Comparison of ENCODE assay signal across 31 mouse cellular contexts in genomic region chr1:184530606-184531320, GRCm38 (mm10).
DNase-seq lines count a peak whose midpoint lies in the region; ATAC-seq and TF ChIP-seq lines count a peak whose summit lies in the region.
"Had no signal": no experiment of that assay in that cellular context is flagged by ENCODE, and none has a peak within 500 bp of the region (broad histone marks: within the 10 kb centered on the region; RNA-seq: fewer than 3 reads in every experiment).

No protein-coding gene starts in this region.

- no peak overlapping the region for H3K9ac ChIP-seq in hindbrain, embryonic 12.5 days
- H3K9ac ChIP-seq: embryonic facial prominence, embryonic 15.5 days; hindbrain, embryonic 13.5 days; limb, embryonic 15.5 days; liver, embryonic 13.5 days; midbrain, embryonic 13.5 days; stomach, embryonic 15.5 days had no signal

- TF ChIP-seq POLR2A in myocyte (IDR thresholded peaks at IDR 0.05; ENCODE audit: insufficient read length, low read depth), result no peak

- H3K4me2 ChIP-seq in myocyte (ENCODE audit: low read depth), result peak overlapping the region; percentile 1
- no peak overlapping the region for H3K4me2 ChIP-seq in hindbrain, embryonic 12.5 days (replicated peaks)
- H3K4me2 ChIP-seq: embryonic facial prominence, embryonic 15.5 days; heart, embryonic 11.5 days; hindbrain, embryonic 13.5 days; limb, embryonic 15.5 days; liver, embryonic 13.5 days; midbrain, embryonic 13.5 days; stomach, embryonic 15.5 days had no signal

- H3K27me3 ChIP-seq in myocyte (ENCODE audit: control insufficient read depth, insufficient read depth, insufficient read length), result no peaks in the 10 kb centered on the region
- no peaks in the 10 kb centered on the region for H3K27me3 ChIP-seq in hindbrain, embryonic 12.5 days
- H3K27me3 ChIP-seq: embryonic facial prominence, embryonic 15.5 days; hindbrain, embryonic 13.5 days; limb, embryonic 15.5 days; liver, embryonic 13.5 days; midbrain, embryonic 13.5 days; stomach, embryonic 15.5 days had no signal

- no peak for DNase-seq in frontal cortex, postnatal 25 days (ENCODE audit: low spot score in 2 of 2)
- DNase-seq in NIH3T3 (ENCODE audit: low read depth), result peak; percentile 53
- peak; percentile 15 for DNase-seq in gastrocnemius, postnatal 10 days
- DNase-seq in right cerebral cortex, adult 2 months (ENCODE audit: low spot score in 2 of 2), result no peak
- no peak for DNase-seq in layer of hippocampus, adult 8-10 months (ENCODE audit: low spot score in 2 of 2)
- DNase-seq: adrenal gland, adult 2 months; adrenal gland, postnatal 36 days; cerebellum, adult 2 months; cerebellum, postnatal 14 days; heart, postnatal 36 days; kidney, adult 11 months; kidney, postnatal 14 days; liver, embryonic 13.5 days; lung, adult 18-20 months; lung, postnatal 4 days; right cerebral cortex, postnatal 14 days; thymus, postnatal 14 days had no signal

- H3K36me3 ChIP-seq in myocyte (ENCODE audit: control insufficient read depth, insufficient read depth), result no peaks in the 10 kb centered on the region
- H3K36me3 ChIP-seq in hindbrain, embryonic 12.5 days, result no peaks in the 10 kb centered on the region
- H3K36me3 ChIP-seq: embryonic facial prominence, embryonic 10.5 days; embryonic facial prominence, embryonic 15.5 days; hindbrain, embryonic 13.5 days; limb, embryonic 10.5 days; limb, embryonic 15.5 days; liver, embryonic 13.5 days; midbrain, embryonic 13.5 days; stomach, embryonic 15.5 days had no signal

- WGBS in hindbrain, embryonic 12.5 days, result 53% methylated on average over 3 of the region's 3 CpGs

- H3K4me3 ChIP-seq in myocyte, result no peak overlapping the region
- H3K4me3 ChIP-seq in hindbrain, embryonic 12.5 days, result no peak overlapping the region
- H3K4me3 ChIP-seq: embryonic facial prominence, embryonic 10.5 days; embryonic facial prominence, embryonic 15.5 days; hindbrain, embryonic 13.5 days; limb, embryonic 10.5 days; limb, embryonic 15.5 days; liver, embryonic 13.5 days; midbrain, embryonic 13.5 days; stomach, embryonic 15.5 days had no signal

- no peaks in the 10 kb centered on the region for H3K79me2 ChIP-seq in myocyte (ENCODE audit: control insufficient read depth, insufficient read depth)

- no peak overlapping the region for H3K27ac ChIP-seq in hindbrain, embryonic 12.5 days
- H3K27ac ChIP-seq: embryonic facial prominence, embryonic 10.5 days; embryonic facial prominence, embryonic 15.5 days; hindbrain, embryonic 13.5 days; limb, embryonic 10.5 days; liver, embryonic 13.5 days; midbrain, embryonic 13.5 days; stomach, embryonic 15.5 days had no signal

- H3ac ChIP-seq in myocyte (ENCODE audit: control insufficient read depth, insufficient read length), result no peak overlapping the region

- H3K4me1 ChIP-seq in hindbrain, embryonic 12.5 days, result no peaks in the 10 kb centered on the region
- H3K4me1 ChIP-seq: embryonic facial prominence, embryonic 10.5 days; hindbrain, embryonic 13.5 days; liver, embryonic 13.5 days; stomach, embryonic 15.5 days had no signal

- no peaks in the 10 kb centered on the region for H3K9me3 ChIP-seq in hindbrain, embryonic 12.5 days (replicated peaks)
- H3K9me3 ChIP-seq: embryonic facial prominence, embryonic 10.5 days; embryonic facial prominence, embryonic 15.5 days; hindbrain, embryonic 13.5 days; limb, embryonic 10.5 days; limb, embryonic 15.5 days; liver, embryonic 13.5 days; midbrain, embryonic 13.5 days; stomach, embryonic 15.5 days had no signal

- ATAC-seq in frontal cortex, adult (ENCODE audit: low TSS enrichment), result peak; percentile 47; the same call in 1 of the 2 replicates
- no peak for ATAC-seq in hindbrain, embryonic 12.5 days (ENCODE audit: low FRiP score)
- ATAC-seq: activated CD4-positive, CD25-positive, alpha-beta regulatory T cell, adult 4 months; CD4-positive, CD25-positive, alpha-beta regulatory T cell, adult 4 months; forebrain, embryonic 14.5 days; midbrain, embryonic 13.5 days had no signal

TF ChIP-seq in myocyte, 11 proteins besides CTCF, POLR2A, EP300 and RAD21:
- TF ChIP-seq MYOD1 (IDR thresholded peaks at IDR 0.05; ENCODE audit: control insufficient read depth in 1 of 3, insufficient read length in 2 of 3, low read depth in 2 of 3), result no peak
- no peak for TF ChIP-seq TCF3 (IDR thresholded peaks at IDR 0.05; ENCODE audit: insufficient read length, low read depth)
- TF ChIP-seq USF1 (IDR thresholded peaks at IDR 0.05; ENCODE audit: low read depth), result no peak
- no peak for TF ChIP-seq POLR2AphosphoS2 (IDR thresholded peaks at IDR 0.05; ENCODE audit: insufficient read length, low read depth)
- TF ChIP-seq MAX (IDR thresholded peaks at IDR 0.05; ENCODE audit: low read depth), result no peak
- no peak for TF ChIP-seq MYOG (IDR thresholded peaks at IDR 0.05; ENCODE audit: control insufficient read depth in 1 of 3, insufficient read depth in 1 of 3, insufficient read length in 2 of 3, low read depth in 2 of 3)
- TF ChIP-seq SRF (IDR thresholded peaks at IDR 0.05; ENCODE audit: control insufficient read depth, insufficient read length, low read depth), result no peak
- TF ChIP-seq CEBPB (IDR thresholded peaks at IDR 0.05; ENCODE audit: insufficient read depth, poor library complexity, severe bottlenecking), result no peak
- no peak for TF ChIP-seq REST (IDR thresholded peaks at IDR 0.05; ENCODE audit: insufficient read depth, insufficient read length)
- TF ChIP-seq TCF12 (IDR thresholded peaks at IDR 0.05; ENCODE audit: insufficient read depth, poor library complexity, severe bottlenecking), result no peak
- no peak for TF ChIP-seq E2F4 (IDR thresholded peaks at IDR 0.05; ENCODE audit: insufficient read depth)

Comparison
In these comparisons a context has a peak if more than half of its experiments do, and no peak if none do; other contexts are left out.
1. DNase-seq: peak in NIH3T3 (single experiment) and gastrocnemius, postnatal 10 days (single experiment); none in frontal cortex, postnatal 25 days (0 of 2), right cerebral cortex, adult 2 months (0 of 2) and layer of hippocampus, adult 8-10 months (0 of 2).